Mouse (Mus musculus): ENCODE results near the gene Ubr3. TPM values are rescaled to one million over a fixed set of nuclear protein-coding genes. Genes with fewer than 3 reads are reported as not detected.

Ubr3 gene
- total RNA-seq, 1 experiment = 64.3 TPM

- TF ChIP-seq HCFC1 (IDR thresholded peaks at IDR 0.05; ENCODE audit: borderline replicate concordance, insufficient read depth, low read length) (no peak), ZC3H11A (IDR thresholded peaks at IDR 0.05; ENCODE audit: borderline replicate concordance, low read depth, low read length) (no peak), MAFK (IDR thresholded peaks at IDR 0.05; ENCODE audit: insufficient read depth, low read depth, low read length) (no peak), ZNF384 (IDR thresholded peaks at IDR 0.05; ENCODE audit: low read depth, low read length) (no peak), CHD2 (IDR thresholded peaks at IDR 0.05; ENCODE audit: low read depth, low read length) (no peak)
- Histone ChIP-seq H3K36me3 (ENCODE audit: control insufficient read depth, insufficient read depth, low read length, poor library complexity, severe bottlenecking) (peaks cover 10% of the 10 kb centered on the region), H3K4me1 (ENCODE audit: control insufficient read depth in 2 of 2, insufficient read depth in 2 of 2, low read length in 2 of 2, poor library complexity in 1 of 2) (no peaks in the 10 kb centered on the region; a peak in 1 of 4 replicates), H3K27ac (ENCODE audit: insufficient read depth, low read depth, low read length, poor library complexity, severe bottlenecking) (no peak overlapping the region), H3K4me3 (ENCODE audit: insufficient read depth in 1 of 2, low read depth in 1 of 2, low read length in 2 of 2, poor library complexity in 1 of 2, severe bottlenecking in 1 of 2) (no peak overlapping the region), H3K9me3 (ENCODE audit: control insufficient read depth, insufficient read depth, low read depth, low read length) (no peaks in the 10 kb centered on the region), H3K9ac (ENCODE audit: insufficient read depth, low read depth, low read length, poor library complexity, severe bottlenecking) (no peak overlapping the region)
- in situ Hi-C loops (cut with MboI; ENCODE audit: low sequenced_read_pairs in 2 of 2, unreplicated experiment in 2 of 2) = no loop called here
- no peak for DNase-seq (ENCODE audit: low read depth, low spot score)
These were observed 115.9 kb downstream of the Ubr3 start for GRCm38 (mm10) chr2:70012941-70013340.

GRCm38 (mm10) chr2:70018236-70018635 is 121.2 kb downstream of the Ubr3 start:
- in situ Hi-C loops (cut with MboI; ENCODE audit: low sequenced_read_pairs in 2 of 2, unreplicated experiment in 2 of 2) = no loop called here
- Histone ChIP-seq H3K4me1 (ENCODE audit: control insufficient read depth in 2 of 2, insufficient read depth in 2 of 2, low read length in 2 of 2, poor library complexity in 1 of 2) (no peaks in the 10 kb centered on the region), H3K27ac (ENCODE audit: insufficient read depth, low read depth, low read length, poor library complexity, severe bottlenecking) (no peak overlapping the region), H3K9ac (ENCODE audit: insufficient read depth, low read depth, low read length, poor library complexity, severe bottlenecking) (no peak overlapping the region), H3K4me3 (ENCODE audit: insufficient read depth in 1 of 2, low read depth in 1 of 2, low read length in 2 of 2, poor library complexity in 1 of 2, severe bottlenecking in 1 of 2) (no peak overlapping the region), H3K9me3 (ENCODE audit: control insufficient read depth, insufficient read depth, low read depth, low read length) (no peaks in the 10 kb centered on the region), H3K36me3 (ENCODE audit: control insufficient read depth, insufficient read depth, low read length, poor library complexity, severe bottlenecking) (peaks cover 6% of the 10 kb centered on the region)
- no peak for TF ChIP-seq CHD2 (IDR thresholded peaks at IDR 0.05; ENCODE audit: low read depth, low read length)
- no peak for TF ChIP-seq ZC3H11A (IDR thresholded peaks at IDR 0.05; ENCODE audit: borderline replicate concordance, low read depth, low read length)
- no peak for TF ChIP-seq HCFC1 (IDR thresholded peaks at IDR 0.05; ENCODE audit: borderline replicate concordance, insufficient read depth, low read length)
- no peak for TF ChIP-seq MAFK (IDR thresholded peaks at IDR 0.05; ENCODE audit: insufficient read depth, low read depth, low read length)
- TF ChIP-seq ZNF384 (IDR thresholded peaks at IDR 0.05; ENCODE audit: low read depth, low read length) = no peak
- no peak for DNase-seq (ENCODE audit: low read depth, low spot score)

- Histone ChIP-seq H3K9me3 (ENCODE audit: control insufficient read depth, insufficient read depth, low read depth, low read length) (no peaks in the 10 kb centered on the region), H3K4me3 (ENCODE audit: insufficient read depth in 1 of 2, low read depth in 1 of 2, low read length in 2 of 2, poor library complexity in 1 of 2, severe bottlenecking in 1 of 2) (no peak overlapping the region), H3K27ac (ENCODE audit: insufficient read depth, low read depth, low read length, poor library complexity, severe bottlenecking) (no peak overlapping the region), H3K4me1 (ENCODE audit: control insufficient read depth in 2 of 2, insufficient read depth in 2 of 2, low read length in 2 of 2, poor library complexity in 1 of 2) (no peaks in the 10 kb centered on the region), H3K36me3 (ENCODE audit: control insufficient read depth, insufficient read depth, low read length, poor library complexity, severe bottlenecking) (no peaks in the 10 kb centered on the region; the same call in none of the 2 replicates), H3K9ac (ENCODE audit: insufficient read depth, low read depth, low read length, poor library complexity, severe bottlenecking) (no peak overlapping the region)
- TF ChIP-seq CHD2 (IDR thresholded peaks at IDR 0.05; ENCODE audit: low read depth, low read length) = no peak
- in situ Hi-C loops (cut with MboI; ENCODE audit: low sequenced_read_pairs in 2 of 2, unreplicated experiment in 2 of 2) = no loop called here
- no peak for DNase-seq (ENCODE audit: low read depth, low spot score)
These were observed 127.4 kb downstream of the Ubr3 start for GRCm38 (mm10) chr2:70024454-70024853.

- Histone ChIP-seq H3K36me3 (ENCODE audit: control insufficient read depth, insufficient read depth, low read length, poor library complexity, severe bottlenecking) (no peaks in the 10 kb centered on the region; the same call in none of the 2 replicates), H3K4me1 (ENCODE audit: control insufficient read depth in 2 of 2, insufficient read depth in 2 of 2, low read length in 2 of 2, poor library complexity in 1 of 2) (no peaks in the 10 kb centered on the region), H3K9me3 (ENCODE audit: control insufficient read depth, insufficient read depth, low read depth, low read length) (no peaks in the 10 kb centered on the region), H3K9ac (ENCODE audit: insufficient read depth, low read depth, low read length, poor library complexity, severe bottlenecking) (no peak overlapping the region), H3K4me3 (ENCODE audit: insufficient read depth in 1 of 2, low read depth in 1 of 2, low read length in 2 of 2, poor library complexity in 1 of 2, severe bottlenecking in 1 of 2) (no peak overlapping the region), H3K27ac (ENCODE audit: insufficient read depth, low read depth, low read length, poor library complexity, severe bottlenecking) (no peak overlapping the region)
- TF ChIP-seq HCFC1 (IDR thresholded peaks at IDR 0.05; ENCODE audit: borderline replicate concordance, insufficient read depth, low read length) (no peak), MAFK (IDR thresholded peaks at IDR 0.05; ENCODE audit: insufficient read depth, low read depth, low read length) (no peak), ZC3H11A (IDR thresholded peaks at IDR 0.05; ENCODE audit: borderline replicate concordance, low read depth, low read length) (no peak), ZNF384 (IDR thresholded peaks at IDR 0.05; ENCODE audit: low read depth, low read length) (no peak), CHD2 (IDR thresholded peaks at IDR 0.05; ENCODE audit: low read depth, low read length) (no peak)
- DNase-seq (ENCODE audit: low read depth, low spot score) = no peak
- in situ Hi-C loops (cut with MboI; ENCODE audit: low sequenced_read_pairs in 2 of 2, unreplicated experiment in 2 of 2) = no loop called here
These were observed 128.7 kb downstream of the Ubr3 start for GRCm38 (mm10) chr2:70025711-70026110.

- in situ Hi-C loops (cut with MboI; ENCODE audit: low sequenced_read_pairs in 2 of 2, unreplicated experiment in 2 of 2) = no loop called here
- no peak for TF ChIP-seq HCFC1 (IDR thresholded peaks at IDR 0.05; ENCODE audit: borderline replicate concordance, insufficient read depth, low read length)
- TF ChIP-seq ZC3H11A (IDR thresholded peaks at IDR 0.05; ENCODE audit: borderline replicate concordance, low read depth, low read length) = no peak
- TF ChIP-seq CHD2 (IDR thresholded peaks at IDR 0.05; ENCODE audit: low read depth, low read length) = no peak
- no peak for TF ChIP-seq MAFK (IDR thresholded peaks at IDR 0.05; ENCODE audit: insufficient read depth, low read depth, low read length)
- TF ChIP-seq ZNF384 (IDR thresholded peaks at IDR 0.05; ENCODE audit: low read depth, low read length) = no peak
- Histone ChIP-seq H3K4me1 (ENCODE audit: control insufficient read depth in 2 of 2, insufficient read depth in 2 of 2, low read length in 2 of 2, poor library complexity in 1 of 2) (no peaks in the 10 kb centered on the region), H3K9ac (ENCODE audit: insufficient read depth, low read depth, low read length, poor library complexity, severe bottlenecking) (no peak overlapping the region), H3K36me3 (ENCODE audit: control insufficient read depth, insufficient read depth, low read length, poor library complexity, severe bottlenecking) (no peaks in the 10 kb centered on the region), H3K9me3 (ENCODE audit: control insufficient read depth, insufficient read depth, low read depth, low read length) (no peaks in the 10 kb centered on the region), H3K4me3 (ENCODE audit: insufficient read depth in 1 of 2, low read depth in 1 of 2, low read length in 2 of 2, poor library complexity in 1 of 2, severe bottlenecking in 1 of 2) (no peak overlapping the region), H3K27ac (ENCODE audit: insufficient read depth, low read depth, low read length, poor library complexity, severe bottlenecking) (no peak overlapping the region)
- no peak for DNase-seq (ENCODE audit: low read depth, low spot score)
These were observed 134.4 kb downstream of the Ubr3 start for GRCm38 (mm10) chr2:70031472-70031871.
